Mouse (Mus musculus) kidney, adult 11 months (tissue): ENCODE results near the gene Arhgap40.

Source experiments
- DNase-seq: peaks from one replicate; pipeline ENCODE4 v3.0.0; 2022

Gene Arhgap40

GRCm38 (mm10) chr2:158554366-158554765 lies 41.8 kb downstream of the Arhgap40 start:
- DNase-seq: no peak

GRCm38 (mm10) chr2:158555252-158555651 lies 42.7 kb downstream of the Arhgap40 start:
- DNase-seq: peak; percentile 28

- no peak for DNase-seq
These were observed 43.2 kb downstream of the Arhgap40 start for GRCm38 (mm10) chr2:158555812-158556211.

GRCm38 (mm10) chr2:158556225-158556624 lies 43.6 kb downstream of the Arhgap40 start:
- peak; percentile 25 for DNase-seq

GRCm38 (mm10) chr2:158556750-158557149 lies 44.2 kb downstream of the Arhgap40 start:
- DNase-seq: no peak

- DNase-seq: no peak
These were observed 47.3 kb downstream of the Arhgap40 start for GRCm38 (mm10) chr2:158559945-158560344.

- no peak for DNase-seq
These were observed 48.2 kb downstream of the Arhgap40 start for GRCm38 (mm10) chr2:158560801-158561200.

GRCm38 (mm10) chr2:158561371-158562144 lies 49.0 kb downstream of the Arhgap40 start:
- DNase-seq: no peak

GRCm38 (mm10) chr2:158570421-158571081 lies 58.0 kb downstream of the Arhgap40 start:
- DNase-seq: peak; percentile 31

GRCm38 (mm10) chr2:158579979-158580378 lies 67.4 kb downstream of the Arhgap40 start:
- DNase-seq: no peak

GRCm38 (mm10) chr2:158584621-158585358 lies 72.2 kb downstream of the Arhgap40 start:
- no peak for DNase-seq

- DNase-seq: no peak
These were observed 76.1 kb downstream of the Arhgap40 start for GRCm38 (mm10) chr2:158588524-158589271.

GRCm38 (mm10) chr2:158590495-158590894 lies 77.9 kb downstream of the Arhgap40 start:
- DNase-seq: no peak

GRCm38 (mm10) chr2:158591286-158591685 lies 78.7 kb downstream of the Arhgap40 start:
- no peak for DNase-seq

GRCm38 (mm10) chr2:158593371-158593770 lies 80.8 kb downstream of the Arhgap40 start:
- DNase-seq: no peak

- DNase-seq: peak; percentile 44
These were observed 82.5 kb downstream of the Arhgap40 start for GRCm38 (mm10) chr2:158595103-158595502.

GRCm38 (mm10) chr2:158595577-158595976 lies 83.0 kb downstream of the Arhgap40 start:
- no peak for DNase-seq

GRCm38 (mm10) chr2:158596803-158597202 lies 84.2 kb downstream of the Arhgap40 start:
- no peak for DNase-seq
